Mouse (Mus musculus): Measurements from ENCODE around the gene Tmem217. TPM values are rescaled to one million over a fixed set of nuclear protein-coding genes. Genes with fewer than 3 reads are reported as not detected.
A peak's percentile ranks its signal among the peaks of the same experiment; 100 is the strongest.

The Tmem217 gene
- total and polyA plus RNA-seq, 3 experiments, result 2.5 to 4.5 TPM; not detected in 1

- no peak for TF ChIP-seq MAFK (IDR thresholded peaks at IDR 0.05; ENCODE audit: borderline replicate concordance, low read depth, low read length)
- no peak for TF ChIP-seq NRF1 (IDR thresholded peaks at IDR 0.05; ENCODE audit: insufficient read depth, low read depth, low read length, poor library complexity, severe bottlenecking)
- TF ChIP-seq MAX (IDR thresholded peaks at IDR 0.05; ENCODE audit: low read length), result 0 out of 2 replicates have a peak, but pooled peaks have one; percentile 7
- no peak for TF ChIP-seq MAZ (IDR thresholded peaks at IDR 0.05; ENCODE audit: low read depth, low read length)
- no peak for TF ChIP-seq MYB (IDR thresholded peaks at IDR 0.05; ENCODE audit: low read depth, low read length)
- no peaks in the 10 kb centered on the region for H3K27me3 ChIP-seq (ENCODE audit: control insufficient read depth in 1 of 2, insufficient read depth in 2 of 2, low read length in 2 of 2)
- H3K4me3 ChIP-seq (ENCODE audit: control insufficient read depth in 1 of 2, insufficient read depth in 1 of 2, low read depth in 2 of 2, low read length in 2 of 2), result peak overlapping the region; percentile 55 to 64; a peak in 3 of 4 replicates
Measured at GRCm38 (mm10) chr17:29488257-29488977, 63.8 kb downstream of the Tmem217 start.

GRCm38 (mm10) chr17:29485336-29486233 lies 66.6 kb downstream of the Tmem217 start:
- H3K79me2 ChIP-seq (ENCODE audit: control insufficient read depth, insufficient read depth, low read length, poor library complexity), result peaks cover 2% of the 10 kb centered on the region; the same call in 1 of the 2 replicates
- H3K27ac ChIP-seq (ENCODE audit: control insufficient read depth, low read depth, low read length), result no peak overlapping the region
- H3K4me3 ChIP-seq (ENCODE audit: control insufficient read depth in 1 of 2, insufficient read depth in 1 of 2, low read depth in 2 of 2, low read length in 2 of 2), result no peak overlapping the region
- H3K9me3 ChIP-seq (replicated peaks; ENCODE audit: insufficient read depth, low read length), result no peaks in the 10 kb centered on the region
- TF ChIP-seq ETS1 (IDR thresholded peaks at IDR 0.05; ENCODE audit: low read depth, low read length) (no peak), ZNF384 (IDR thresholded peaks at IDR 0.05; ENCODE audit: low read depth, low read length) (peak; percentile 34; the same call in 1 of the 2 replicates)
- DNase-seq (ENCODE audit: low read depth, low spot score), result no peak
- H3K4me1 ChIP-seq (ENCODE audit: control insufficient read depth in 1 of 2, insufficient read depth in 2 of 2, low read length in 2 of 2), result peaks cover 0 to 6% of the 10 kb centered on the region in 2 experiments; a peak in 1 of 4 replicates
- no peak overlapping the region for H3K9ac ChIP-seq (ENCODE audit: control insufficient read depth, low read depth, low read length, poor library complexity, severe bottlenecking)
- H3K36me3 ChIP-seq (ENCODE audit: control insufficient read depth in 1 of 2, insufficient read depth in 2 of 2, low read length in 2 of 2), result peaks cover 0 to 7% of the 10 kb centered on the region in 2 experiments; a peak in 2 of 4 replicates
- H3K27me3 ChIP-seq (ENCODE audit: control insufficient read depth in 1 of 2, insufficient read depth in 2 of 2, low read length in 2 of 2), result no peaks in the 10 kb centered on the region

More at GRCm38 (mm10) chr17:29488257-29488977, 63.8 kb downstream of the Tmem217 start:
- peak overlapping the region; percentile 53 for H3K27ac ChIP-seq (ENCODE audit: control insufficient read depth, low read depth, low read length)
- H3K36me3 ChIP-seq (ENCODE audit: control insufficient read depth in 1 of 2, insufficient read depth in 2 of 2, low read length in 2 of 2), result peaks cover 0 to 13% of the 10 kb centered on the region in 2 experiments; a peak in 2 of 4 replicates
- H3K79me2 ChIP-seq (ENCODE audit: control insufficient read depth, insufficient read depth, low read length, poor library complexity), result peaks cover 26% of the 10 kb centered on the region
- H3K4me1 ChIP-seq (ENCODE audit: control insufficient read depth in 1 of 2, insufficient read depth in 2 of 2, low read length in 2 of 2), result peaks cover 0 to 12% of the 10 kb centered on the region in 2 experiments; a peak in 1 of 4 replicates
- DNase-seq (ENCODE audit: low read depth, low spot score), result no peak
- no peaks in the 10 kb centered on the region for H3K9me3 ChIP-seq (replicated peaks; ENCODE audit: insufficient read depth, low read length)
- H3K9ac ChIP-seq (ENCODE audit: control insufficient read depth, low read depth, low read length, poor library complexity, severe bottlenecking), result peak overlapping the region; percentile 39

GRCm38 (mm10) chr17:29484431-29484830 lies 67.8 kb downstream of the Tmem217 start:
- H3K27me3 ChIP-seq (ENCODE audit: control insufficient read depth in 1 of 2, insufficient read depth in 2 of 2, low read length in 2 of 2), result no peaks in the 10 kb centered on the region
- no peak overlapping the region for H3K9ac ChIP-seq (ENCODE audit: control insufficient read depth, low read depth, low read length, poor library complexity, severe bottlenecking)
- H3K4me1 ChIP-seq (ENCODE audit: control insufficient read depth in 1 of 2, insufficient read depth in 2 of 2, low read length in 2 of 2), result peaks cover 0 to 6% of the 10 kb centered on the region in 2 experiments; a peak in 1 of 4 replicates
- TF ChIP-seq KAT2A (conservative IDR thresholded peaks at IDR 0.05; ENCODE audit: low read depth, low read length) (no peak), CTCF (IDR thresholded peaks at IDR 0.05 in 2 of 3, conservative IDR thresholded peaks at IDR 0.05 in 1 of 3; ENCODE audit: control insufficient read depth in 1 of 3, insufficient read depth in 1 of 3, low read depth in 2 of 3, low read length in 3 of 3, poor library complexity in 1 of 3, severe bottlenecking in 1 of 3) (peak in 1 of 3 experiments; percentile 13; a peak in 1 of 6 replicates)
- no peaks in the 10 kb centered on the region for H3K9me3 ChIP-seq (replicated peaks; ENCODE audit: insufficient read depth, low read length)
- H3K79me2 ChIP-seq (ENCODE audit: control insufficient read depth, insufficient read depth, low read length, poor library complexity), result no peaks in the 10 kb centered on the region; the same call in 1 of the 2 replicates
- H3K4me3 ChIP-seq (ENCODE audit: control insufficient read depth in 1 of 2, insufficient read depth in 1 of 2, low read depth in 2 of 2, low read length in 2 of 2), result no peak overlapping the region
- H3K36me3 ChIP-seq (ENCODE audit: control insufficient read depth in 1 of 2, insufficient read depth in 2 of 2, low read length in 2 of 2), result peaks cover 0 to 7% of the 10 kb centered on the region in 2 experiments; a peak in 2 of 4 replicates
- no peak overlapping the region for H3K27ac ChIP-seq (ENCODE audit: control insufficient read depth, low read depth, low read length)
- DNase-seq (ENCODE audit: low read depth, low spot score), result no peak
